Mouse (Mus musculus): ENCODE results near the gene Phb2.
"Not testable (repeated sequence)": the region's sequence is repeated elsewhere in the genome, so short reads cannot be mapped to it uniquely, and the experiment has no call there.

Phb2 gene

GRCm38 (mm10) chr6:124711824-124712782 is at the start of gene Phb2, which contains the start of gene Emg1:
Gene Phb2 (plus strand): TSS chr6:124712336.
Gene Emg1 (minus strand): TSS chr6:124712178.
- peak; percentile 98 to 99 for DNase-seq (ENCODE audit: low spot score in 2 of 2)

DNA sequence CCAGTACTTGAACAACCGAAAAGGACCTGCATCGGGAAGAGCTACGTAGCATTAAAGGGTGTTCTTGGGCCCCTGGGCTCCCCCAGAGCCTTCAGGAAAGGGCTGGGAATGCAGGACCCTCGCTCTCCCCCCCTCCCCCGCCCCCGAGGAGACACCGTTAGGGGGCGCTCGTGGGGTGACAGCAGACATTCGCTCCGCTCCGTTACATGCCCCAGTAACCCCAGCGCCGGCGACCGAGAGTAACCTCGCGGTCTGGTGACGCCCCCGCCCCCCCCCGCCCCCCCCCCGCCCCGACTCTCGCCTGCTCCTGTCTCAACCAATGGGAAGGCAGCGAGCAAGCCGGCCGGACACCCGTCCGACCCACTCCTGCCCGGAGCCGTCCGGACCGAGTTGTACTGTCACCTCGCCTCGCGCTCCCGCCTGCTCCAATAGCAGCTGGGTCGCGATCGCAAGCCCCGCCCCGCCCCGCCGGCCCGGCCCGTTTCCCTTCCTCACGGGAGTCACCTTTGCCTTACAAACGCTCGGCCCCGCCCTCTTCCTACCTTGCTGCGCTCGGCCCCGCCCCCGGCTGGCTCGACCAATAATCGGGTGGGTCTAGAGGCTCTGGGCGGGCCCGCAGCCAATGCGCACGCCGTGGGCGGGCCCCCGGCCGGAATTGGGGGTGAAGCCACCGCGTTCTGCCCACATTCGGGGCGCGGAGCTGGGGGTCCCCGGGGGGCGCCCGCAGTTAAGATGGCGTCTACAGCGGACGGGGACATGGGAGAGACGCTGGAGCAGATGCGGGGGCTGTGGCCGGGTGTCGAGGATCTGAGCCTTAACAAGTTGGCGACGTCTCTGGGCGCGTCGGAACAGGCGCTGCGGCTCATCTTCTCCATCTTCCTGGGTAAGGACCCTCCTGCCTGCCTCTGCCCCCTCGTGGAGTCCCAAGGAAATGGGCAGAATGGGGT is 49.4 kb upstream of the Phb2 start, which contains the start of gene Lpcat3:
TSS of gene Lpcat3 (plus strand) at position 551 of the 947 bp plus-strand sequence.
- DNase-seq (ENCODE audit: low spot score in 2 of 2) = peak; percentile 99

DNA sequence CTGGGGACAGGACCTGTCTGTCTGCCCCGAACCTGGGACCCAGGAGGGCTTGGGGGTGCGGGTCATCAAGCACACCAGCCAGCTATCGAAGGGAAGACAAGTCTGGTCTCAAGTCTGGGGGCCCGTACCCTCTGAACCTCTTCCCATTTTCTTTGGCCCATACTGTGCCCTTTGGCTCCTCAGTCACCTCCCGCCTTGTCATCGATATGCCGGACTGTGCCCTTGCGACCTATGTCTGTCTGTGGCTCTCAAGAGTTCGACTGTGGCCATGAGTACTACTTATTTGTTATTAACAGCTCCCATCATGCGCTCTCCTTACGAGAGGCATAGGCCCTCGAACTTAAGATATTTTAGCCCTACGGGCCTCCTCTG is 48.7 kb upstream of the Phb2 start:
- no peak for DNase-seq (ENCODE audit: low spot score in 2 of 2)

GRCm38 (mm10) chr6:124664256-124664655 is 47.9 kb upstream of the Phb2 start:
- DNase-seq (ENCODE audit: low spot score in 2 of 2) = no peak

- no peak for DNase-seq (ENCODE audit: low spot score in 2 of 2)
Observed at GRCm38 (mm10) chr6:124665011-124665410, 47.1 kb upstream of the Phb2 start.

DNA sequence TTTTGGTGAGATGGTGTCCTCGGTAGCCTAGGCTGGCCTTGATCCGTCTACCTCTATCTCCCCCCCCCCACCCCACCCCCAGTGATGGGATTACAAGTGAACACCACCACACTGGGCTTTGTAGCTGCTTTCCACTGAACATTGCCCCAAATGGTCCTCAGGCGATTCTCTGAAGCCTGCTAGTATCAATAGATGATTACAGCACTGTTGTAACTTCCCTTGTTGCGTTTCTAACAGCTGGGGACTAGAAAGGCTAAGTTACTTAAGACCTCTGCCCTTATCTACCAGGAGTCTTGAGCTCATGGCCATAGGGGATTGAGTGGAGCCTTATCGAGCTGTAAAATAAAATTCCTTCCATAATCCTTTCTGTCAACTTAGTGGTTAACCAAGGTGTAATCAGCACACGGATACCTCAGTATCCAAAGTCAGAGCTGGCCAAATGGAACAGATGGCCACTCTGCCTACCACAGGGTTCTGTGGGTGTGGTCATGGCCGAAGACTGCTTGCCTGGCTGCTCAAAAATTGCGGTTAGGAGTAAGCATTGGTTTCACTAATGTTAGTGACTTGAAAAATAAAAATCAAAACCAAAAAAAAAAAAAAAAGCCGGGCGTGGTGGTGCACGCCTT is 42.8 kb upstream of the Phb2 start:
- DNase-seq (ENCODE audit: low spot score in 2 of 2) = no peak

DNA sequence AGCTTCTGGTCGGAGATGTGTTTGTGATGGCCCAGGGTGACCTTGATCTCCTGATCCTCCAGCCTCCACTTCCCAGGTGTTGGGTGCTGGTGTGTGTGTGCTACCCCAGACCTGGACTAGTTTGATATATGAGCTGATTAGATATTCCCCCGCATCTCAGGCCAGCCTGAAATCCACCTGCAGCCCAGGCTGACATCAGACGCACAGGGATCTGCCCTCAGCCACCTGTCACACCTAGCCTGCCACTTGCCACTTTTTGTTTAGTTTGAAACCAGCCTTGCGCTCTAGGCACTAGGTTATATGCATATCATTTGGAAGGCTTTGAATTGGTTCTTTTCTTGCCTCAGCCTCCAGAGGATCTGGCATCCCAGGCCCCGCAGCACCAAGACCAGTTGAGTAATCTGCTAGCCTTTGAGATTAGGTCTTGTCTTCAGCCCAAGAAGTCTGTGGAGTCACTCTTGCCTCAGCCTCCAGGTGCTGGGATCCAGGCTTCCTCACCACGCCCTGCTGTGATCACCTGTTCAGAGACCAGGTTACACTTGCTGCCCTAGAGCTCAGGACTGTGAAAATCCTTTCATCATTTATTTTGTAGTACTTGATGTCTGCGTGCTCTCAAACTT is 41.7 kb upstream of the Phb2 start:
- DNase-seq (ENCODE audit: low spot score in 2 of 2) = no peak

- no peak for DNase-seq (ENCODE audit: low spot score in 2 of 2)
Observed at GRCm38 (mm10) chr6:124672100-124672499, 40.0 kb upstream of the Phb2 start.

- DNase-seq (ENCODE audit: low spot score in 2 of 2) = no peak
Observed at GRCm38 (mm10) chr6:124673619-124674018, 38.5 kb upstream of the Phb2 start.

DNA sequence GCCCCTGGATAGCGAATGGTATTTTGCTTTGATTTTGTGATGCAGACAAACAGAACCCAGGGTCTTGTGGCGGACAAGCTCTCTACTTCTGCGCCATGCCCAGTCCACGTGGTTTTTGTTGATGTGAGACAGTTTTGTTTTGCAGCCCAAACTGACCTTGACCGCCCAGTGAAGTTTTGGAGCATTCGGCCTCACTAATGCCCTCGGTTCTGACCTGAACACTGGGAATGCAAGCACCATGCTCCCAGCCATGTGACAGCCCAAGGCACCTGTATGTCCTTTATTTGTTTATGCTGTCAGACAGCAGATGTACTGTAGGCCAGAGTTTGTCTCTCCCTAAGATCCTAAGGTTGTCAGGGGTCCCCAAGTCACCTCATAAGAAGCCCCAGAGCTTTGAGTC is 37.5 kb upstream of the Phb2 start:
- DNase-seq (ENCODE audit: low spot score in 2 of 2) = no peak

- no peak for DNase-seq (ENCODE audit: low spot score in 2 of 2)
Observed at GRCm38 (mm10) chr6:124676171-124676570, 36.0 kb upstream of the Phb2 start.

- DNase-seq (ENCODE audit: low spot score in 2 of 2) = no peak
Observed at GRCm38 (mm10) chr6:124678769-124679168, 33.4 kb upstream of the Phb2 start.

GRCm38 (mm10) chr6:124679486-124679885 is 32.6 kb upstream of the Phb2 start:
- DNase-seq (ENCODE audit: low spot score in 2 of 2) = no peak

DNA sequence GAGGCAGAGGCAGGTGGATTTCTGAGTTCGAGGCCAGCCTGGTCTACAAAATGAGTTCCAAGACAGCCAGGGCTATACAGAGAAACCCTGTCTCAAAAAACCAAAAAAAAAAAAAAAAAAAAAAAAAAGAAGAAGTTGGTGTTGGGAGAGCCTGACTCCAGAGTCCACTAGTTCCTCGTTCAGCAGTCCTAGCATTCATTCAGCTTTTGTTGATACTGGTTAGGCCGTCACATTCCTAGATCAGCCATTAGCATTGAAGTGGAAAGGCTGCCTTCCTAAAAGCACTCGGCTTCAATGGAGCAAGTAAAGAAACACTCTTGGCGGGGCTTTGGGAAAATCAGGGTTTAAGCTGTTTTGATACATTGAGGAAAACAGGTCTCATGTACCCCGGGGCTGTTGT is 29.8 kb upstream of the Phb2 start:
- not testable (repeated sequence) for DNase-seq (ENCODE audit: low spot score in 2 of 2)

DNA sequence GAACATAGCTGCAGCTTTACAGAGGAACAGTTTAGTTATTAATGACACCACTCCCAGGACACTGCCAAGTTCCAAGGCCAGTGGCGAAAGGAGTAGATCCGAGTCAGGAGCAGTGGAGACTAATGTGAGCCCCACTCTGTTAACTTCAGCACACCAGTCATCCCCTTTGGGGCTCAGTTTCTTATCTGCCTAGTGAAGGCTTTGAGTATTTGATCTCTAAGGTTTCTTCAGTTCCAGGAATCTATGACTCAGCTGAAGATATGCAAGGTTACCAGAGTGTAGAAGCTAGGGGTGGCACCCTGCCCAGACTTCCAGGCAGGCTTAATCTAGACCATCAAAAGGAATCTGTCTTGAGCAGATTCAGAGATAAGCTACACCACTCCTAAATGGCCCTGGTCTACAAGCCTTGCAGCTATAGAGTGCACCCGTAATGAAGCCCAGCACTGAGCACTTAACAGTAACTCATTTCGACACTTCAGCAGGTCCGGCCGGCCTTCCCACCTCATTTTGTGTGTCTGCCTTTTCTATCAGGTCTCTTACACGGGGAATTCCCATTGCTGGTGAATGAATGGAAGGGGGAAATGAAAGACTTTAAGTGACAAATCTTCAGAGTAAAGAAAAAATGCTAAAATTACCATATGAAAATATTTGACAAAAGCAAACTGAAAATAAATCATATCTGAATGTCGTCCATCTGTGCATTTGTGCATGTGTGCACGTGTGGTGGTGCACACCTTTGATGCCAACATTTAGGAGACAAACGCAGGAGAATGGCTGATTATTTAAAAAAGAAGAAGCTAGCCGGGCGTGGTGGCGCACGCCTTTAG is 28.3 kb upstream of the Phb2 start:
- peak; percentile 55 to 69 for DNase-seq (ENCODE audit: low spot score in 2 of 2)

- DNase-seq (ENCODE audit: low spot score in 2 of 2) = no peak
Observed at GRCm38 (mm10) chr6:124685606-124686386, 26.3 kb upstream of the Phb2 start.

DNA sequence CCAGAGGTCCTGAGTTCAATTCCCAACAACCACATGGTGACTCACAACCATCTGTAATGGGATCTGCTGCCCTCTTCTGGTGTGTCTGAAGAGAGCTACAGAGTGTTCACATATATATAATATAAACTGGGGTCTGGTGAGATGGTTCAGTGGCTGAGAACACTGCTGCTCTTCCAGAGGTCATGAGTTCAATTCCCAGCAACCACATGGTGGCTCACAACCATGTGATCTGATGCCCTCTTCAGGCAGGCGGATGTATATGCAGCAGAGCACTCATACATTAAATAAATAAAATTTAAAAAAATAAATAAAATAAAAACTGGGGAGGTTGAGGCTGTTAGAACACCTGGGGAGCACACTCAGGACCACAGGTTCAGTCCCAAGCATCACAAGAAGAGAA is 25.5 kb upstream of the Phb2 start:
- not testable (repeated sequence) for DNase-seq (ENCODE audit: low spot score in 2 of 2)

- DNase-seq (ENCODE audit: low spot score in 2 of 2) = no peak
Observed at GRCm38 (mm10) chr6:124688151-124688758, 23.9 kb upstream of the Phb2 start.

DNA sequence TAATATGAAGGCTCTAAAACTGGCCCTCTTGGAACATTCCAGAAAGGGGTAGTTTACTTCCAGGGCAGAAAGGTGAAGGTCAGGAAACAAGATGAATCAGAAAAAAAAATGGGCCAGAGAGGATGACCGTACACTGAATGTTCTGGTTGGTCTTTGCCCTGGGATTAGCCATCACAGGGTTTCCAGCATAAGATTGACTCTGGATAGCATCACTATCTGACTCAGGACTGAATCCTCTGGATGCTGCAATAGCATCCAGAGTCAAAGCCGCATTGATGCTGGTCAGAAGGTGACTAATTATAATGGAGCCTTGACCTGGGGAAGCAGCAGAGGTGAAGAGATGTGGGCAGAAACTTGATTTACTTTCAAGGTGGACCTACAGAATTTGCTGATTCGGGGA is 23.1 kb upstream of the Phb2 start:
- no peak for DNase-seq (ENCODE audit: low spot score in 2 of 2)
